In genomic region chr2:168434187-168434586, GRCm38 (mm10) we compare ENCODE assay signal across 25 mouse cellular contexts.
DNase-seq lines count a peak whose midpoint lies in the region; ATAC-seq and TF ChIP-seq lines count a peak whose summit lies in the region.
"Had no signal": no experiment of that assay in that cellular context is flagged by ENCODE, and none has a peak within 500 bp of the region (broad histone marks: within the 10 kb centered on the region; RNA-seq: fewer than 3 reads in every experiment).

No protein-coding gene starts in this region.

- no peaks in the 10 kb centered on the region for H3K9me3 ChIP-seq in forebrain, embryonic 11.5 days (ENCODE audit: control insufficient read depth, low read length)
- H3K9me3 ChIP-seq in forebrain, embryonic 14.5 days (replicated peaks; ENCODE audit: control insufficient read depth, low read length): 0 out of 2 replicates have a peak, but pooled peaks cover 3% of the 10 kb centered on the region
- H3K9me3 ChIP-seq in kidney, embryonic 14.5 days (ENCODE audit: control insufficient read depth, low read length): no peaks in the 10 kb centered on the region
- H3K9me3 ChIP-seq: embryonic facial prominence, embryonic 15.5 days; heart, embryonic 15.5 days; hindbrain, embryonic 10.5 days had no signal

- no peaks in the 10 kb centered on the region for H3K36me3 ChIP-seq in forebrain, embryonic 11.5 days (ENCODE audit: control insufficient read depth, insufficient read depth, low read length)
- H3K36me3 ChIP-seq in forebrain, embryonic 14.5 days (ENCODE audit: control insufficient read depth, insufficient read depth, low read length): no peaks in the 10 kb centered on the region
- no peaks in the 10 kb centered on the region for H3K36me3 ChIP-seq in kidney, embryonic 14.5 days (ENCODE audit: control insufficient read depth, insufficient read depth, low read length)
- H3K36me3 ChIP-seq: embryonic facial prominence, embryonic 15.5 days; forebrain, embryonic 10.5 days; G1E; heart, embryonic 15.5 days; hindbrain, embryonic 10.5 days had no signal

- H3K27me3 ChIP-seq in forebrain, embryonic 11.5 days (ENCODE audit: control insufficient read depth, insufficient read depth, low read length): no peaks in the 10 kb centered on the region
- no peaks in the 10 kb centered on the region for H3K27me3 ChIP-seq in forebrain, embryonic 14.5 days (replicated peaks; ENCODE audit: control insufficient read depth, insufficient read depth, low read length)
- H3K27me3 ChIP-seq in kidney, embryonic 14.5 days (ENCODE audit: control insufficient read depth, insufficient read depth, low read length): no peaks in the 10 kb centered on the region
- H3K27me3 ChIP-seq: embryonic facial prominence, embryonic 15.5 days had no signal

- WGBS in forebrain, embryonic 11.5 days: 79% methylated on average over 5 of the region's 5 CpGs
- WGBS in forebrain, embryonic 14.5 days: 83% methylated on average over 5 of the region's 5 CpGs
- WGBS in kidney, embryonic 14.5 days: 58% methylated on average over 5 of the region's 5 CpGs

- no peaks in the 10 kb centered on the region for H3K4me1 ChIP-seq in forebrain, embryonic 11.5 days (replicated peaks; ENCODE audit: control insufficient read depth, insufficient read depth, low read length)
- peaks cover 1% of the 10 kb centered on the region for H3K4me1 ChIP-seq in forebrain, embryonic 14.5 days (ENCODE audit: control insufficient read depth, insufficient read depth, low read length)
- H3K4me1 ChIP-seq in kidney, embryonic 14.5 days (ENCODE audit: control insufficient read depth, insufficient read depth, low read length): peaks cover 4% of the 10 kb centered on the region; the same call in 1 of the 2 replicates
- H3K4me1 ChIP-seq: heart, embryonic 15.5 days had no signal

- H3K9ac ChIP-seq in forebrain, embryonic 11.5 days (ENCODE audit: low read length): no peak overlapping the region
- no peak overlapping the region for H3K9ac ChIP-seq in forebrain, embryonic 14.5 days (ENCODE audit: low read length)
- no peak overlapping the region for H3K9ac ChIP-seq in kidney, embryonic 14.5 days (ENCODE audit: low read depth, low read length)
- H3K9ac ChIP-seq: embryonic facial prominence, embryonic 15.5 days; heart, embryonic 15.5 days had no signal

- peak; percentile 39 for DNase-seq in forebrain, embryonic 11.5 days (ENCODE audit: low spot score)
- no peak for DNase-seq in forebrain, embryonic 14.5 days (ENCODE audit: low spot score)
- DNase-seq in kidney, adult 18-20 months: no peak
- DNase-seq in left cerebral cortex, adult 2 months (ENCODE audit: extremely low spot score in 1 of 2, low spot score in 2 of 2): no peak
- DNase-seq in left cerebral cortex, postnatal 4 days: no peak
- DNase-seq in lung, postnatal 14 days: peak; percentile 14
- DNase-seq in lung, postnatal 4 days: no peak
- DNase-seq: adrenal gland, adult 8-10 months; adrenal gland, postnatal 36 days; B cell, adult 2 months; cerebellum, adult 2 months; cerebellum, postnatal 10 days; embryo, embryonic 11 days; gastrocnemius, postnatal 10 days had no signal

- no peak for ATAC-seq in forebrain, embryonic 11.5 days (replicated peaks; ENCODE audit: low FRiP score)
- no peak for ATAC-seq in forebrain, embryonic 14.5 days
- peak; percentile 28; the same call in 1 of the 2 replicates for ATAC-seq in kidney, embryonic 14.5 days (ENCODE audit: low FRiP score, low TSS enrichment)
- ATAC-seq: CD4-positive, CD25-positive, alpha-beta regulatory T cell, adult 4 months; forebrain, embryonic 16.5 days had no signal

- H3K4me2 ChIP-seq in forebrain, embryonic 11.5 days (ENCODE audit: low read depth, low read length, severe bottlenecking): no peak overlapping the region
- no peak overlapping the region for H3K4me2 ChIP-seq in forebrain, embryonic 14.5 days (ENCODE audit: low read length)
- H3K4me2 ChIP-seq in kidney, embryonic 14.5 days (replicated peaks; ENCODE audit: low read depth, low read length): no peak overlapping the region
- H3K4me2 ChIP-seq: embryonic facial prominence, embryonic 15.5 days; heart, embryonic 11.5 days; heart, embryonic 15.5 days had no signal

- H3K27ac ChIP-seq in forebrain, embryonic 11.5 days (ENCODE audit: low read depth, low read length): no peak overlapping the region
- no peak overlapping the region for H3K27ac ChIP-seq in forebrain, embryonic 14.5 days (ENCODE audit: low read depth, low read length)
- no peak overlapping the region for H3K27ac ChIP-seq in kidney, embryonic 14.5 days (ENCODE audit: low read depth, low read length)
- H3K27ac ChIP-seq in left cerebral cortex, adult 2 months: peak overlapping the region; percentile 15; the same call in 1 of the 2 replicates
- H3K27ac ChIP-seq: embryonic facial prominence, embryonic 15.5 days; forebrain, embryonic 10.5 days; heart, adult 2 months; heart, embryonic 15.5 days; hindbrain, embryonic 10.5 days had no signal

- H3K4me3 ChIP-seq in forebrain, embryonic 11.5 days (ENCODE audit: low read depth, low read length): no peak overlapping the region
- H3K4me3 ChIP-seq in forebrain, embryonic 14.5 days (ENCODE audit: low read depth, low read length): no peak overlapping the region
- H3K4me3 ChIP-seq in kidney, embryonic 14.5 days (ENCODE audit: low read length): no peak overlapping the region
- no peak overlapping the region for H3K4me3 ChIP-seq in left cerebral cortex, adult 2 months
- H3K4me3 ChIP-seq: embryonic facial prominence, embryonic 15.5 days; erythroblast, embryonic 14.5 days; forebrain, embryonic 10.5 days; heart, adult 2 months; heart, embryonic 15.5 days; hindbrain, embryonic 10.5 days had no signal

- intact Hi-C loops in left cerebral cortex, adult 2 months (cut with DNase I): no loop called here
- intact Hi-C loops in left cerebral cortex, postnatal 4 days (cut with DNase I): no loop called here

- TF ChIP-seq CTCF in left cerebral cortex, adult 2 months (IDR thresholded peaks at IDR 0.05): no peak

Comparison
In these comparisons a context has a peak if more than half of its experiments do, and no peak if none do; other contexts are left out.
1. DNase-seq: peak in forebrain, embryonic 11.5 days (single experiment) and lung, postnatal 14 days (single experiment); none in forebrain, embryonic 14.5 days (single experiment), kidney, adult 18-20 months (single experiment), left cerebral cortex, adult 2 months (0 of 2), left cerebral cortex, postnatal 4 days (single experiment) and lung, postnatal 4 days (0 of 2).